ENCODE assay signal across 8 mouse cellular contexts in genomic region chr11:117324718-117325117, GRCm38 (mm10).
DNase-seq lines count a peak whose midpoint lies in the region; ATAC-seq and TF ChIP-seq lines count a peak whose summit lies in the region.
"Not testable (repeated sequence)": the region's sequence is repeated elsewhere in the genome, so short reads cannot be mapped to it uniquely, and the experiment has no call there.

No protein-coding gene starts in this region.

- 84% methylated on average over 5 of the region's 5 CpGs for WGBS in embryonic facial prominence, embryonic 13.5 days
- whole genome bisulfite sequencing in hindbrain, embryonic 10.5 days = 90% methylated on average over 5 of the region's 5 CpGs
- WGBS in limb, embryonic 14.5 days = 90% methylated on average over 5 of the region's 5 CpGs
- 79% methylated on average over 4 of the region's 5 CpGs for WGBS in liver, postnatal 0 days (ENCODE audit: insufficient replicate concordance)
- 77% methylated on average over 5 of the region's 5 CpGs for WGBS in spleen, adult 2 months

- H3K36me3 ChIP-seq in ES-Bruce4 (ENCODE audit: control insufficient read depth, insufficient read depth, low read length, poor library complexity, severe bottlenecking); embryonic facial prominence, embryonic 13.5 days; hindbrain, embryonic 10.5 days; limb, embryonic 14.5 days (ENCODE audit: control insufficient read depth, insufficient read depth, low read length); liver, postnatal 0 days (replicated peaks; ENCODE audit: insufficient read depth, low read length); spleen, adult 2 months (ENCODE audit: control insufficient read depth, insufficient read depth, low read length): not testable (repeated sequence)

- H3K27me3 ChIP-seq in ES-Bruce4 (ENCODE audit: control insufficient read depth, insufficient read depth, low read length, poor library complexity, severe bottlenecking); embryonic facial prominence, embryonic 13.5 days; hindbrain, embryonic 10.5 days (ENCODE audit: insufficient read depth, poor library complexity, severe bottlenecking); limb, embryonic 14.5 days (ENCODE audit: control insufficient read depth, insufficient read depth, low read length); liver, postnatal 0 days (ENCODE audit: insufficient read depth, low read length); spleen, adult 2 months (ENCODE audit: control insufficient read depth, insufficient read depth, low read length): not testable (repeated sequence)

- peaks cover 40% of the 10 kb centered on the region for H3K4me1 ChIP-seq in ES-Bruce4 (ENCODE audit: control insufficient read depth, insufficient read depth, low read length)
- H3K4me1 ChIP-seq in embryonic facial prominence, embryonic 13.5 days = peaks cover 87% of the 10 kb centered on the region
- peaks cover 88% of the 10 kb centered on the region for H3K4me1 ChIP-seq in hindbrain, embryonic 10.5 days (replicated peaks)
- H3K4me1 ChIP-seq in limb, embryonic 14.5 days (ENCODE audit: control insufficient read depth, insufficient read depth, low read length) = peaks cover 67% of the 10 kb centered on the region
- peaks cover 75% of the 10 kb centered on the region for H3K4me1 ChIP-seq in liver, postnatal 0 days (ENCODE audit: insufficient read depth)
- peaks cover 76% of the 10 kb centered on the region for H3K4me1 ChIP-seq in spleen, adult 2 months (ENCODE audit: control insufficient read depth, insufficient read depth, insufficient read length)

- not testable (repeated sequence) for DNase-seq in gastrocnemius, adult 2 months; hindbrain, embryonic 10.5 days (ENCODE audit: low spot score); limb, embryonic 14.5 days (ENCODE audit: low spot score); liver, postnatal 0 days; spleen, adult 2 months (ENCODE audit: low read depth in 1 of 2, low spot score in 2 of 2)
- DNase-seq in thymus, postnatal 14 days = peak; percentile 28

- H3K27ac ChIP-seq in ES-Bruce4 (ENCODE audit: insufficient read depth, low read length) = peak overlapping the region; percentile 81
- peak overlapping the region; percentile 81 for H3K27ac ChIP-seq in embryonic facial prominence, embryonic 13.5 days
- H3K27ac ChIP-seq in gastrocnemius, adult 2 months = 0 out of 2 replicates have a peak overlapping the region, but pooled peaks have one; percentile 24
- H3K27ac ChIP-seq in hindbrain, embryonic 10.5 days = peak overlapping the region; percentile 59; the same call in 1 of the 2 replicates
- H3K27ac ChIP-seq in limb, embryonic 14.5 days (replicated peaks; ENCODE audit: low read depth, low read length) = 0 out of 2 replicates have a peak overlapping the region, but pooled peaks have one; percentile 26
- peak overlapping the region; percentile 58; the same call in 1 of the 2 replicates for H3K27ac ChIP-seq in liver, postnatal 0 days (ENCODE audit: low read depth)
- peak overlapping the region; percentile 91 for H3K27ac ChIP-seq in spleen, adult 2 months (ENCODE audit: insufficient read depth, low read length)

- TF ChIP-seq EP300 in ES-Bruce4 (IDR thresholded peaks at IDR 0.05; ENCODE audit: insufficient read depth, low read depth, low read length); liver, postnatal 0 days (IDR thresholded peaks at IDR 0.05; ENCODE audit: low read depth): not testable (repeated sequence)

- not testable (repeated sequence) for H3K9me3 ChIP-seq in ES-Bruce4 (replicated peaks; ENCODE audit: control insufficient read depth, insufficient read depth, low read length, poor library complexity, severe bottlenecking); embryonic facial prominence, embryonic 13.5 days; hindbrain, embryonic 10.5 days; limb, embryonic 14.5 days (ENCODE audit: control insufficient read depth, low read length); liver, postnatal 0 days (ENCODE audit: low read length)

- not testable (repeated sequence) for TF ChIP-seq CTCF in ES-Bruce4 (IDR thresholded peaks at IDR 0.05; ENCODE audit: low read depth, low read length); gastrocnemius, adult 2 months (IDR thresholded peaks at IDR 0.05); liver, postnatal 0 days (IDR thresholded peaks at IDR 0.05; ENCODE audit: low read depth); spleen, adult 2 months (IDR thresholded peaks at IDR 0.05; ENCODE audit: extremely low read depth, insufficient read depth, insufficient read length, insufficient replicate concordance)

- H3K4me2 ChIP-seq in embryonic facial prominence, embryonic 13.5 days; limb, embryonic 14.5 days (replicated peaks; ENCODE audit: low read depth, low read length, severe bottlenecking); liver, postnatal 0 days (ENCODE audit: low read depth, low read length): not testable (repeated sequence)

- not testable (repeated sequence) for ATAC-seq in embryonic facial prominence, embryonic 13.5 days (ENCODE audit: insufficient number of reproducible peaks, insufficient read depth, low FRiP score, low TSS enrichment, low read depth); limb, embryonic 14.5 days (ENCODE audit: low FRiP score, low read depth); liver, postnatal 0 days

- 0 out of 2 replicates have a peak overlapping the region, but pooled peaks have one; percentile 12 for H3K9ac ChIP-seq in ES-Bruce4 (ENCODE audit: low read depth, poor library complexity, severe bottlenecking)
- H3K9ac ChIP-seq in embryonic facial prominence, embryonic 13.5 days; limb, embryonic 14.5 days (ENCODE audit: low read depth, low read length, severe bottlenecking); liver, postnatal 0 days (replicated peaks): not testable (repeated sequence)

- intact Hi-C loops in gastrocnemius, adult 2 months (cut with DNase I) = not testable (repeated sequence)

- TF ChIP-seq POLR2A in ES-Bruce4 (IDR thresholded peaks at IDR 0.05; ENCODE audit: insufficient read depth, low read length); limb, embryonic 14.5 days (IDR thresholded peaks at IDR 0.05; ENCODE audit: borderline replicate concordance, extremely low read depth, insufficient read depth, insufficient read length); spleen, adult 2 months (IDR thresholded peaks at IDR 0.05; ENCODE audit: low read depth, low read length): not testable (repeated sequence)

- not testable (repeated sequence) for H3K4me3 ChIP-seq in ES-Bruce4 (ENCODE audit: low read depth, low read length); embryonic facial prominence, embryonic 13.5 days; gastrocnemius, adult 2 months; hindbrain, embryonic 10.5 days; limb, embryonic 14.5 days (replicated peaks; ENCODE audit: low read length); liver, postnatal 0 days (ENCODE audit: low read depth, low read length); spleen, adult 2 months (ENCODE audit: extremely low read depth, insufficient read depth, insufficient read length)

Comparison
In these comparisons a context has a peak if more than half of its experiments do, and no peak if none do; other contexts are left out.
1. H3K27ac ChIP-seq: peak in every context shown above with its lines; median percentile 91 in spleen, adult 2 months; 81 in ES-Bruce4; 81 in embryonic facial prominence, embryonic 13.5 days; 59 in hindbrain, embryonic 10.5 days; 58 in liver, postnatal 0 days; 26 in limb, embryonic 14.5 days; 24 in gastrocnemius, adult 2 months.